Mouse (Mus musculus) brain, embryonic 14.5 days (tissue): ENCODE measurements around the gene Abcd1.

Source experiments
- CTCF ChIP-seq: fragments of 200-500 bp; IDR thresholded peaks from 2 replicates; pipeline ENCODE4 v1.5.1; 2012; ENCODE audit warnings: inconsistent platforms, mild to moderate bottlenecking, moderate library complexity, borderline replicate concordance; ENCODE audit not compliant: insufficient read depth, insufficient read length; ENCODE audit errors: extremely low read depth
- POLR2A ChIP-seq: fragments of 200-500 bp; IDR thresholded peaks from 2 replicates; pipeline ENCODE4 v1.6.1; 2012; ENCODE audit warnings: mild to moderate bottlenecking, inconsistent platforms, borderline replicate concordance; ENCODE audit not compliant: poor library complexity, insufficient read depth, insufficient read length, severe bottlenecking; ENCODE audit errors: extremely low read depth

- TF ChIP-seq CTCF = no peak
- no peak for TF ChIP-seq POLR2A
Measured at GRCm38 (mm10) chrX:73758611-73759290, 42.4 kb downstream of the Abcd1 start.
